Mouse (Mus musculus): Measurements from ENCODE around the gene Fbxo47. TPM values are rescaled to one million over a fixed set of nuclear protein-coding genes. Genes with fewer than 3 reads are reported as not detected.
A peak's percentile ranks its signal among the peaks of the same experiment; 100 is the strongest.

Gene Fbxo47
- polyA plus RNA-seq, 1 experiment from 2014 or later = 0.65 TPM

DNA sequence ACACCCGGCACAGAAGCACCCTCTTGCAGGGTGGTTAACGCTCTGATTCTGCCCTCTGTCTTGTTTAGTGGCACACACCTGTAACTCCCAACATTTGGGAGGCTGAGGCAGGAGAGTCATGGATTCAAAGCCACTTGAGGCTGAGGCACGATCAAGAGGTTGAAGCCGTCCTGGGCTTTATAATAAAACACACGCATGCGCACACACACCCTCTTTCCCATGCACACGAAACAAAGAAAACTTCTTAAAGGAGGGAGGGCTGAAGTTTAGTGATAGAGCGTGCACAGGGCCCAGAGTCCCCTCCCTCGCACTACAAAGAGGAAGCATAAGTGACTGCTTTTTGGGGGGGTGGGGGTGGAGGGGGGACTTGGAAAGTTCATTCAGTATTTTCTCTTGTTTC, 58.0 kb downstream of the Fbxo47 start:
- no peaks in the 10 kb centered on the region for H3K9me3 ChIP-seq
- no peak overlapping the region; the same call in 1 of the 2 replicates for H3K4me2 ChIP-seq (replicated peaks)
- ATAC-seq = no peak
- H3K36me3 ChIP-seq = peaks cover 38% of the 10 kb centered on the region
- 76% methylated on average over 9 of the region's 9 CpGs for WGBS
- H3K4me1 ChIP-seq (replicated peaks) = peaks cover 27% of the 10 kb centered on the region
- H3K27ac ChIP-seq = peak overlapping the region; percentile 51; the same call in 1 of the 2 replicates
- no peak overlapping the region for H3K9ac ChIP-seq
- no peak overlapping the region for H3K4me3 ChIP-seq (replicated peaks)
- no peaks in the 10 kb centered on the region for H3K27me3 ChIP-seq (replicated peaks)

DNA sequence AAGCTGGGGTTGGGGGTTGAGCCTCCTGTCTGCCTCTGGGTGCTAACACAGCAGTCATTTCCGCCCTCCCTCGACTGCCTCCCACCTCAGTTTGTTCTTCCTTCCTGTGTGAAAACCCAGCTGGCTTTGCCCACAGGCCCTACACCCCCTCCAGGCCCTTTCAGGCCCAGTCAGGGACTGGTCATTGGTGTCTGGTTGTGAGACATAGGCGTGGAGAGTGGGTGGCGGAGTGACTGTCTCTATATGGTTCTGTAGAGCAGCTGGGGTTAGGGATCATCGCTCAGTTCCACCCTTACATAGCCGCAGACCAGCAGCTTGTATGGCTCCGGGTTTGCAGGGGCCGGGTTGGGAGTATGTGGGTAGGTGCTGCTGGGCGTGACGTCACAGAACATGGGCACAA, 58.7 kb downstream of the Fbxo47 start:
- no peak for ATAC-seq
- peaks cover 33% of the 10 kb centered on the region for H3K4me1 ChIP-seq (replicated peaks)
- 0 out of 2 replicates have a peak overlapping the region, but pooled peaks have one; percentile 13 for H3K9ac ChIP-seq
- no peak overlapping the region for H3K4me2 ChIP-seq (replicated peaks)
- no peak overlapping the region for H3K4me3 ChIP-seq (replicated peaks)
- no peak overlapping the region for H3K27ac ChIP-seq
- H3K36me3 ChIP-seq = peaks cover 41% of the 10 kb centered on the region
- whole genome bisulfite sequencing = 84% methylated on average over 10 of the region's 10 CpGs
- H3K27me3 ChIP-seq (replicated peaks) = no peaks in the 10 kb centered on the region
- H3K9me3 ChIP-seq = no peaks in the 10 kb centered on the region

DNA sequence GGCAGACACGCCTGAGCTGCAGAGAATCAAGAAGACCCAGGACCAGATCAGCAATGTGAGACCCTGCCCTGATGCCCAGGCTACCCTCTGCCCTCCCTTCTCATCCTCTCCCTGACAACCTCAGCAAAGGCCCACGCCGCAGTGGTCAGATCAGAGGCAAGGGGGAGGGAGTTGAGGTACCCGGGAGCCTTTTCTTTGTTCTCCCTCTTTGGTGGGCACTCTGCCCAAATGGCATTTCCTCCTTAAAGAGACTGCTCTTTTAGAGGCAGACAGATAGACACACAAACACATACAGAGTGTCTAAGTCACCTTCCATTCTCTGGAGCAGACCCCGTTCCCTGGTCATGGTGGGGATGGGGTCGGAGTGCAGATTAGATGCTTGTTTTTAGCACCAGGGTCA, 59.1 kb downstream of the Fbxo47 start:
- Histone ChIP-seq H3K27ac (no peak overlapping the region), H3K36me3 (peaks cover 41% of the 10 kb centered on the region)
- 74% methylated on average over 6 of the region's 6 CpGs for WGBS

DNA sequence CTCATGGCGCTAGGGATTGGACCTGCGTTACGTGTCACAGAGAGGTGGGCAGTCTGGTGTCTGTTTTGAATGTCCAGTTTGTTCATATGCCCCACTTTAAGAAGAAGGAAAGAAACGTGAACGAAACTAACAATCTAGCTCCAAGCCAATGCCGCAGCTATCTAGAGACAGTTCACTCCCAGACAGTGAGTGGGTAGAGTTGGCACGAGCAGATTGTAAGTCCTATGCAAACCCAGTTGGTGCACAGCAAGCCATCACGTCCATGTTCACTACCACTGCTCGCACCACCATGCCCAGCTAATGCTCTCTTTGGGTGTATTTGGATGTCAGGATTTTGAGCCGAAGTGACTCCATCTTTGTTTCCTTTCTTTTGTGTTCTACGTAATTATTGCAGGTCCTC, 59.8 kb downstream of the Fbxo47 start:
- Histone ChIP-seq H3K4me1 (replicated peaks) (peaks cover 36% of the 10 kb centered on the region), H3K9ac (no peak overlapping the region), H3K4me2 (replicated peaks) (no peak overlapping the region), H3K4me3 (replicated peaks) (no peak overlapping the region), H3K9me3 (no peaks in the 10 kb centered on the region), H3K27me3 (replicated peaks) (no peaks in the 10 kb centered on the region), H3K27ac (no peak overlapping the region), H3K36me3 (peaks cover 41% of the 10 kb centered on the region)
- ATAC-seq = no peak
- 96% methylated on average over 11 of the region's 11 CpGs for WGBS

More for the DNA sequence above, 59.1 kb downstream of the Fbxo47 start:
- no peak for ATAC-seq
- Histone ChIP-seq H3K4me2 (replicated peaks) (no peak overlapping the region), H3K27me3 (replicated peaks) (no peaks in the 10 kb centered on the region), H3K4me1 (replicated peaks) (peaks cover 34% of the 10 kb centered on the region), H3K4me3 (replicated peaks) (no peak overlapping the region), H3K9ac (peak overlapping the region; percentile 13; the same call in 1 of the 2 replicates), H3K9me3 (no peaks in the 10 kb centered on the region)

DNA sequence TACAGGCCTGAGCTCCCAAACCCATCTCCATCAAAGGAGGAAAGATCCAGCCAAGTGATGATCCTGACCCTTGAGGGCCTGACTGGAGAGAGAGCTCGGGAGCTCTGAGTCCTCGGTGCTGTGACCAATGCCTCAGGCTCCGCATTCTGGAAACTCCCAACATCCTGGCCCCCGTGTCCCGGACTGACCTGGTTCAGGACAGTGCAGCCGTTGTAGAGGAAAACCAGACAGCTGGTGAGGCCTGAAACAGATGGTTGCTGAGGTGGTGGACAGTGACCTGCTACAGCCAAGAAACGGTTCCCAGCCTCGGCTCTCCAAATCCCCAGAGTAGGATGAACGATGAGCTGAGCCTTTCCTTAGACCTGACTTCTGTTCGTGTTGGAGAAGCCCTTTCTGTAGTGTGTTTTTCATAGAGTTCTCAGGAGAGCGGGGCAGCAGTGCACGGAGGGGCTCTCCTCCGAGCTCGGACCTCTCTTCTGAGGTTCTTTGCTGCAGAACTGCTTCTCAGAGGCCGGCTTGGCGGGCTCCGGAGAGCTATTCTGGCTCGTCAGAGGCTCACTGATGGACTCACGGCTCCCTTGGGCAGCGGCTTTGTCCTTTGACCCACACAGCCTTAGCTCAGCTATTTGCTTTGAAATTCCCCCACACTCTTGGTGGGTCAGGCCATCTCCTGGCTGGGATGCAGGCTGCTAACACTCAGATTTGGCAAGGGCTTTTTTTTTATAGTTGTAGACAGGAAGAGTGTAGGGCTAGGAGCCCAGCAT, 60.9 kb downstream of the Fbxo47 start:
- Histone ChIP-seq H3K9me3 (no peaks in the 10 kb centered on the region), H3K4me3 (replicated peaks) (no peak overlapping the region), H3K27me3 (replicated peaks) (no peaks in the 10 kb centered on the region), H3K36me3 (peaks cover 41% of the 10 kb centered on the region), H3K4me2 (replicated peaks) (no peak overlapping the region), H3K4me1 (replicated peaks) (peaks cover 45% of the 10 kb centered on the region), H3K9ac (no peak overlapping the region), H3K27ac (no peak overlapping the region)
- no peak for ATAC-seq
- WGBS = 80% methylated on average over 20 of the region's 20 CpGs

DNA sequence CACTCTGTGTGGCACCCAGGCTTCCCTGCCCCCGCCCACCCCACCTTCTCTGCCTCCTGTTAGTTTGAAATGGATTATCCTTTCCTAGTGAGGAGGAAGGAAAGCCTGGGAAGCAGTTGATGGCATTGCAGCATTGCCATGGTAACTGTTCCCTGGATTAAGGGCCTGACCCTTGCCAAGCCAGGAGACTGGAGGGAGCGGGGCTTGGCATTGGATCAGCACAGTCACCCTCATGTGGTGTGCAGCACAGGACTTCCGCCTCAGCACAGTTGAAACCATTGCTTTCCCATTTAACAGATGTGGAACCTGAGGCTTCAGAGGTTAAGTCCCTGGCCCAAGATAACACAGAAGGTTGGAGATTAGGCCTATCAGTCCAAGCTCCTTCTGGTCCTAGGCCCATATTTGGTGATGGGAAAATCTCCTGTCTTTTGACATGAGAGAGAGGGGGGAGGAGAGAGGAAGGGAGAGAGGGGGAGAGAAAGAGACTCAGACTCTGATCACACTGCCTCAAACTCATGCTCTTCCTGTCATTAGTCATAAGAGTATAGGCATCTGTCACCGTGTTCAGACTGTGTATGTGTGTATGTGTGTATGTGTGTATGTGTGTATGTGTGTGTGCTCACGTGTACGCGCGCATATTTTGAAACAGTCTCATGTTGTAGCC, 62.4 kb downstream of the Fbxo47 start:
- H3K36me3 ChIP-seq = peaks cover 29% of the 10 kb centered on the region
- no peak overlapping the region for H3K4me3 ChIP-seq (replicated peaks)
- no peaks in the 10 kb centered on the region for H3K27me3 ChIP-seq (replicated peaks)
- H3K27ac ChIP-seq = 0 out of 2 replicates have a peak overlapping the region, but pooled peaks have one; percentile 27
- no peak overlapping the region for H3K9ac ChIP-seq
- H3K4me2 ChIP-seq (replicated peaks) = no peak overlapping the region
- H3K4me1 ChIP-seq (replicated peaks) = peaks cover 58% of the 10 kb centered on the region
- ATAC-seq = no peak
- WGBS = 89% methylated on average over 8 of the region's 8 CpGs
- H3K9me3 ChIP-seq = no peaks in the 10 kb centered on the region

DNA sequence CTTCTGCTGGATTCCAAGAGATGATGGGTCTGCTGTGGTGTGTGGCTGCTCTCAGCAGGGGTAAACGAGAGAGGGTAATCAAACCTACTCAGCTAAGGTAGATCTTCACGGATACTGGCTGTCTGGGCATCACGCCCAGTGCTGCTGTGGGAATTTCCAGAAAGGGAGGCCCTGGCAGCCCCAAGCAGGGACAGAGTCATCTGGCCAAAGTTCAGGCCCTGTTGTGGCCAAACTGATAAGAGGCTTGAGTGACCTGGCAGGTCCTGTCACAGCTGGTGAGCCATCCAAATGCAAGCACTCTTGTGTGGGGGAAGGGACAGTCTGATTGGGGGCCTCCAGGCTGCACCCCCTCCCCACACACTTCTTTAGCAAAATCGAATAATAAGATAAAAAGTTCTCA, 63.1 kb downstream of the Fbxo47 start:
- peaks cover 62% of the 10 kb centered on the region for H3K4me1 ChIP-seq (replicated peaks)
- 0 out of 2 replicates have a peak overlapping the region, but pooled peaks have one; percentile 27 for H3K27ac ChIP-seq
- WGBS = 38% methylated on average over 4 of the region's 4 CpGs
- ATAC-seq = peak; percentile 48
- H3K4me3 ChIP-seq (replicated peaks) = no peak overlapping the region
- H3K9ac ChIP-seq = no peak overlapping the region
- no peaks in the 10 kb centered on the region for H3K27me3 ChIP-seq (replicated peaks)
- no peaks in the 10 kb centered on the region for H3K9me3 ChIP-seq
- H3K4me2 ChIP-seq (replicated peaks) = no peak overlapping the region
- H3K36me3 ChIP-seq = peaks cover 29% of the 10 kb centered on the region

DNA sequence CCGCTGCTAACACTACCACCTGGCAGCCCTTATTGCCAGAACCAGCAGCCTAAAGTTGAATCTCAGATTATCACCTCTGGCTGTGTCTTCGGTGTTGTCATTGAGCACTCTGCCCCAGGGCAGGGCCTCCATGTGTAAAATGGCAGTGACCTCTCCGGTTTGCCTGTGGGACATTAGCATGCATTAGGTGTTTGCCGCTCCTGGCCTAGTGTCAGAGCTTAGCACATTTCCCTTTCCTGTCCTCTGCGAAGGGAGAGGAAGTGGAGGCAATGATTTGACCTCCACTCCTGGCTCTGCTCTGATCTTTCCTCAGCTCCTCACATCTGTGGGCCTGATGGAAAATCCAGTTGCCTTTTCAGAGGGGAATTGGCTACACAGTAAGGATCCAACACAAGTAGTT, 64.0 kb downstream of the Fbxo47 start:
- WGBS = 68% methylated on average over 5 of the region's 5 CpGs
- Histone ChIP-seq H3K36me3 (peaks cover 30% of the 10 kb centered on the region), H3K9me3 (no peaks in the 10 kb centered on the region), H3K9ac (no peak overlapping the region), H3K4me2 (replicated peaks) (no peak overlapping the region), H3K4me3 (replicated peaks) (no peak overlapping the region), H3K27ac (0 out of 2 replicates have a peak overlapping the region, but pooled peaks have one; percentile 0), H3K4me1 (replicated peaks) (peaks cover 62% of the 10 kb centered on the region), H3K27me3 (replicated peaks) (no peaks in the 10 kb centered on the region)
- no peak for ATAC-seq

DNA sequence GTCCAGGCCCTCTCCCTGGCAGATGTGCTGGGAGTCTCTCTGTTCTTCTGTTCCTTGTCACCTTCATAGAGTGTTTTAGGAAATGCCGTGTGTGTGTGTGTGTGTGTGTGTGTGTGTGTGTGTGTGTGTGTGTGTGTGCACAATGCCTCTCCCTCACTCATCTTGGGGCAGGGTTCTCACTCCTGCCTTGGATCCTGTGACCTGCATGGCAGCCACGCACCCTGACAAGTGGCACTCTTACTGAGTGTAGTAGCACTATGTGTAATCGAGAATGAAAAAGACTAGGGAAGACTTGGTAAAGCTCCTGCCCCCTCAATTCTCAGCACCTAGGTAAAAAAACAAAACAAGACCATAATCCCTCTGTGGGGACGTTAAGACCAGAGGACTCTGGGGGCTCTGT, 64.9 kb downstream of the Fbxo47 start:
- H3K27ac ChIP-seq = no peak overlapping the region
- WGBS = 54% methylated on average over 4 of the region's 4 CpGs
- H3K4me1 ChIP-seq (replicated peaks) = peaks cover 61% of the 10 kb centered on the region
- H3K27me3 ChIP-seq (replicated peaks) = no peaks in the 10 kb centered on the region
- ATAC-seq = no peak
- H3K9ac ChIP-seq = no peak overlapping the region
- no peaks in the 10 kb centered on the region for H3K9me3 ChIP-seq
- no peak overlapping the region for H3K4me3 ChIP-seq (replicated peaks)
- H3K4me2 ChIP-seq (replicated peaks) = no peak overlapping the region
- H3K36me3 ChIP-seq = peaks cover 26% of the 10 kb centered on the region; the same call in 1 of the 2 replicates

DNA sequence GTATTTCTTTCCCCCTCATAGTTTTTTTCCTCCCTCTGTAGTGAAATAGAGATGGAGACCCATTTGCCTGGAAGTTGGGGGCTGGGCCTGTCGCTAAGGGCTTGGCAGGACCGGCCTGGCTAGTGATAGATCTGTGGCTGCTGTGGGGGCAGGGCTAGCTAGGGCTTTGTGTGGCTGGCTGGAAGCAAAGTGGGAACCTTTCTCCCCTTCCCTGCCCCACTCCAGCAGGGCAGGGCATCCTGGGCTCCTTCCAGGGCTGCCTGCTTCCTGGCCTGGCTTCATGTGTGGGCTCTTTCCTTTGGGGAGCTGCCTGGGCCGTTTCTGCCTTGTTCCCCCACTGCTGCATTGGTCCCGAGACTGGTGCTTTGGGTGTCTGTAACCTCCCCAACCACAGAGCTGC, 65.4 kb downstream of the Fbxo47 start:
- H3K4me3 ChIP-seq (replicated peaks) = no peak overlapping the region
- no peaks in the 10 kb centered on the region for H3K9me3 ChIP-seq
- peaks cover 31% of the 10 kb centered on the region; the same call in 1 of the 2 replicates for H3K36me3 ChIP-seq
- peaks cover 67% of the 10 kb centered on the region for H3K4me1 ChIP-seq (replicated peaks)
- no peak overlapping the region for H3K9ac ChIP-seq
- H3K27ac ChIP-seq = peak overlapping the region; percentile 40; the same call in 1 of the 2 replicates
- 8% methylated on average over 4 of the region's 4 CpGs for WGBS
- 0 out of 2 replicates have a peak overlapping the region, but pooled peaks have one; percentile 11 for H3K4me2 ChIP-seq (replicated peaks)
- 0 out of 2 replicates have a peak, but pooled peaks have one; percentile 9 for ATAC-seq
- no peaks in the 10 kb centered on the region for H3K27me3 ChIP-seq (replicated peaks)

DNA sequence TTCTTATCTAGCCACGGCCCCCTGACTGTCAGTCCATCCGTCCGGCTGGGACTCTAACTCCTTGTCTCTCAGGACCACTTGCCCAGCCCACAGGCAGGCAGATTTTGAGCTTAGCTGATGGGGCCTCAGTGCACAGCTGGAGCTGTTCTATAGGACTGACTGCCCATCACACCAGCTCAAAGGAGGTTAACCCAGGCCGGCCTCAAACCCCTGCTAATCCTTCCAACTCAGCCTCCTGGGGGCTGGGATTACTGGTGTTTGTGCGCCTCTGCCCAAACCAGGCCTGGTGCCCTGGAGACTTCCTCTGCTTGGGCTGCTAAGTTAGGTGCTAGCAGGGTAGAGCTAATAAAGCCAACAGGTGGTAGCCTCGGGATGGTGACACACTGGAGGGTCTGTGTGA, 66.0 kb downstream of the Fbxo47 start:
- H3K4me2 ChIP-seq (replicated peaks) = no peak overlapping the region
- H3K27ac ChIP-seq = peak overlapping the region; percentile 40; the same call in 1 of the 2 replicates
- H3K9ac ChIP-seq = no peak overlapping the region

DNA sequence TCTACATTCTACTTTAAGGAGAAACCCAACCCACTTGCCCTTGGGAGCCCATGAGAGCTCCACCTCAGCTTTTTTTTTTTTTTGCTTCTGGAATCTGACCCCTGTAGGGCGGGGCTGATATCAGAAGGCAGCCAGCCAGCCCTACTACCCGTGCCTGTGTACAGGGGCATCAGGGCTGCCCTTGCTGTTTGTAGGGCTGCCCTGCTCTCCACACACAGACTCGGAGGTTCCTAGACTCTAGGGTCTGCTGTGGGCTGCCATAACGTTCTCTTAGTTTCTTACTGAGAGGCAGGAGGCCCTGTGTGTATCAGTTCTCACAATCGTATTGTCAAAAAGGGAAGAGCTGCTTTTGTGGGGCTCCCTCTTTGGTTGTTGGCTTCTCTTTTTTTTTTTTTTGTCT, 66.6 kb downstream of the Fbxo47 start:
- H3K9me3 ChIP-seq = no peaks in the 10 kb centered on the region
- peak overlapping the region; percentile 77 for H3K27ac ChIP-seq
- H3K27me3 ChIP-seq (replicated peaks) = no peaks in the 10 kb centered on the region
- WGBS = 37% methylated on average over 5 of the region's 5 CpGs
- ATAC-seq = peak; percentile 64
- H3K36me3 ChIP-seq = peaks cover 29% of the 10 kb centered on the region; the same call in 1 of the 2 replicates
- H3K9ac ChIP-seq = no peak overlapping the region
- H3K4me2 ChIP-seq (replicated peaks) = no peak overlapping the region; the same call in 1 of the 2 replicates
- no peak overlapping the region for H3K4me3 ChIP-seq (replicated peaks)
- H3K4me1 ChIP-seq (replicated peaks) = peaks cover 71% of the 10 kb centered on the region

More for the DNA sequence above, 66.0 kb downstream of the Fbxo47 start:
- no peak for ATAC-seq
- Histone ChIP-seq H3K4me3 (replicated peaks) (no peak overlapping the region), H3K27me3 (replicated peaks) (no peaks in the 10 kb centered on the region), H3K4me1 (replicated peaks) (peaks cover 70% of the 10 kb centered on the region), H3K9me3 (no peaks in the 10 kb centered on the region), H3K36me3 (peaks cover 32% of the 10 kb centered on the region; the same call in 1 of the 2 replicates)
- 44% methylated on average over 6 of the region's 6 CpGs for WGBS
